Mouse (Mus musculus) cerebellum, adult 9-11 months (tissue): ENCODE data around the gene Olfr479.
"Not testable (repeated sequence)": the region's sequence is repeated elsewhere in the genome, so short reads cannot be mapped to it uniquely, and the experiment has no call there.

Source experiments
- DNase-seq: peaks from one replicate; pipeline ENCODE4 v3.0.0; 2022

Olfr479 gene

DNA sequence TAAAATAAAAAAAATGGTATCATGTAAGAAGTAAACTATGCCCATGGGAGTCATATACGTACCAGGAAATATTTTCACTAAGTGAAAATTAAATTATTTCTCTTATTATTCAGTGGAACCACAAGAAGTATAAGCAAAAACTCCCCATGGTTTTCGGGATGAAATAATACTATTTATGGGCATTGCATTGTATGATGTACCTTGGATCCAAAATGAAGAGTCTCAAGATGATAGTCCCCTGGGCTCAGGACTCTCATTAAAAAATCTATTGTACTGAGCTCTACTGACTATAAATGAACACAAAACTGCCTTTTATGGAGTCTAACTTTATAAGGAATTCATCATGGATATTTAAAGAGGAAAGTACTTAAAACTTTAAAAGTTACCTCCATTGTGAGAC, at the start of gene Olfr479:
TSS of gene Olfr479 (plus strand) at position 301 of the 400 bp plus-strand sequence.
- DNase-seq = no peak

DNA sequence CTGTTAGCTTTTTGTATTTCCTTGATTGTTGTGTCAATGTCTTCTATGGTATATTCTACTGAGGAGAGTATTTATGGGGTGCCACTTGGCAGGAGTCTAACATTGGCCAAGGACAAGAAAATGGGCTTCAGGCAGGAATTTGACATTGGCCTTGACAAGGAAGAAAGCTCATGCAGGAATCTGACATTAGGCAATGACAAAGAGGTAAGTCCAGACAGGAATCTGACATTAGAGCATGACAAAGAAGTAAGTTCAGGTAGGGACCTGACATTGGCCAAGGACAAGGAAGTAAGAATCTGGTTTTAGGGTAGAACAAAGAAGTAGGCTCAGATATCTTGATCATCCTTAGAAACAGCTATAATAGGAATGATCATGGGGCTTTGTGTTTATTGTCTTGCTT, 36.2 kb upstream of the Olfr479 start:
- DNase-seq = not testable (repeated sequence)

DNA sequence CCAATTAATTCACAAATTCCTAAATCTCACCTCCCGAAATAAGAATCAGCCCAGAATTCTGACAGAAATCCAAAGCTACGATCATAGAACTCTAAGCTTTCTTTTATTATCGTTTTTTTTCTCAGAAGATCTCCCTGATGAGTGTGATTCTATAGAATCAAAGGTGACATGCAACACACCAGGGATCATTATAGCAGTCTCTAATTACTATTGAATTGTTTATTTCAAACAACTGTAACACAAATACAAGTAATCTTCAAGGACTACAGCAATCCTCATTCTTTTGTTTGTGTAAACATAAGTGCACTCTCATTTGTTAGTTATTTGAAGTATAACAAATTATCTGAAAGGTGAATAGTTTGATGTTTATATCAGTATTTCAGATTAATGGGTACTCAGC, 16.6 kb upstream of the Olfr479 start, which contains the start of gene Olfr478:
TSS of gene Olfr478 (minus strand) at position 101 of the 400 bp plus-strand sequence.
- DNase-seq = no peak

DNA sequence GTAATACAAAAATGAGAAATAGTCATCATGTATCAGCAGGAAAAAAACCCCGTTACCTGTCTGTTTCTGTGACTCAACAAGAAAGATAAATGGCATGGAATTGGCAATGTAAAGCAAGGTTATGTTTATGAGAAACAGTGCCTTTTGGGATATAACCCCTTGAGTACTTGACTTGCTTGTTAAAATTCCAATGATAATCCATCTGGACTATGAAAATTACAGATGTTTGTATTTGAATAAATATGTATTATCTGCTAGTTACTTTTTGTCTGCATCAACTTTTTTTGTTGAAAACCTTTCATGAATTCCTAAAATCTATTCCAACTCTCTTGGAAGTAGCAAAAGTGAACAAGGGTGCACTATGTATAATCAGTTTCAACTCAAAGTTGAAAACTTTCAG, 16.8 kb downstream of the Olfr479 start, which contains the start of gene Olfr480:
TSS of gene Olfr480 (minus strand) at position 101 of the 400 bp plus-strand sequence.
- DNase-seq = no peak

DNA sequence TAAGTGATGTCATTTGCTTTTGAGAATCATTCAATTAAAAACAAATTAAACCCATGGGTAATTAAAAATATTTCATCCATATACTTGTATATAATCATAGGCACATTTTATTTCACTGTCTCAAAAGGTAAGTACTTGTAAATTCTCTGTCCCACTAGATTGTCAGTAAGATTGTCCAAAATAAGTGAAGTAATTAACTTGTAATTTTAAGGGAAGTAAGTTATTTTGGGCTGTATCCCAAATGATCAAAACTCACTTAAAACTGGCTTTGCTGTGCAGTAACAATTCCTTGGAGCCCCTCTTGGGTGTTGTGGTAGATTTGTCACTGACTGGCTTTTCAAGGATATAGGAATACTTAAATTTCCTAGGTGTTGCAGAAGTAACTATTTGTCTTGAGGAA, 29.1 kb downstream of the Olfr479 start, which contains the start of gene Olfr481:
TSS of gene Olfr481 (plus strand) at position 301 of the 400 bp plus-strand sequence.
- no peak for DNase-seq

DNA sequence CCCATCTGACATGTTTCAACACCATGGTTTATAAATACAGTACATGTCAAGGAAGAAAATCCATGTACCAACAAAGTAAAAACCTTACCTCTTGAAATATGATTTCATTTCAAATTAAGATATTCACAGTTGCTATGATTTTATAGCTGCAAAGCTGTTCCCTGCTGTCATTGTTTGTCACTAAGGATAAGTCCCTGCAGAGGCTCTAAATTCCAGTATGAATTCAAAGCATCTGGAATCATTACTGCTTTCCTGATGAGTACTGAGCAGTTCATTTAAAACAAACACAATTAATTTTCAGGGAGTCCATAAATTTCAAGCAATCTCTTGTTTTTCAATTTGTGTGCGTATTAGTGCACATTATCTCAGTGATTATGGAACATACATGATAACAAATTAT, 47.0 kb downstream of the Olfr479 start, which contains the start of gene Olfr482:
TSS of gene Olfr482 (minus strand) at position 101 of the 400 bp plus-strand sequence.
- DNase-seq = no peak

DNA sequence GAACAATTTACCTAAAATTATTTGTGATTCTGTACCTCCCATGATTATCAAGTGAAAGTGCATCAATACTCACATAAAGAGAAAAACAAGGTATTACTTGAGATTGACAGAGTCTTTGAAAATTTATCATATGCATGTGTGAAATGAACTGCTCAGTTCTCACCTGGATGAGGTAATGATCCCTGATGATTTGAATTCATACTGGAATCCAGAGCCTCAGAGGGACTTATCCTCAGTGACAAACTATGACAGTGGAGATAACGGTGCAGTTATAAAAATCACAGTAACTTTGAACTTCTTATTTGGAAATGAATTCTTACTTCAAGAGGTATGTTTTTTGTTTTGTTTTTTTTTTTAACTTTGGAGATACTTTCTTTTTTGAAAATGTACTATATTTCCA, 50.1 kb downstream of the Olfr479 start, which contains the start of gene Olfr483:
TSS of gene Olfr483 (plus strand) at position 301 of the 400 bp plus-strand sequence.
- no peak for DNase-seq
